Mouse (Mus musculus): Measurements from ENCODE around the gene Egfr.

The Egfr gene

GRCm38 (mm10) chr11:16957030-16957429, 205.0 kb downstream of the Egfr start:
- no peak for DNase-seq (ENCODE audit: low spot score)

- no peak for DNase-seq (ENCODE audit: low spot score)
Measured at GRCm38 (mm10) chr11:16958520-16958919, 206.5 kb downstream of the Egfr start.

Data from ovary, adult 18-20 months (tissue).